Mouse (Mus musculus): ENCODE results near the gene Fndc3b. TPM values are rescaled to one million over a fixed set of nuclear protein-coding genes. Genes with fewer than 3 reads are reported as not detected.

The Fndc3b gene
- polyA plus RNA-seq, 1 experiment from 2014 or later, result 14.0 TPM

GRCm38 (mm10) chr3:27462316-27462902, 248.7 kb downstream of the Fndc3b start:
- no peak for ATAC-seq
- Histone ChIP-seq H3K27me3 (replicated peaks; ENCODE audit: control insufficient read depth, insufficient read depth, low read length) (no peaks in the 10 kb centered on the region), H3K4me3 (ENCODE audit: low read length) (no peak overlapping the region), H3K9me3 (ENCODE audit: control insufficient read depth, low read length) (no peaks in the 10 kb centered on the region), H3K4me1 (ENCODE audit: control insufficient read depth, insufficient read depth, low read length) (no peaks in the 10 kb centered on the region), H3K9ac (ENCODE audit: low read depth, low read length) (no peak overlapping the region), H3K36me3 (ENCODE audit: control insufficient read depth, insufficient read depth, low read length) (peaks cover 13% of the 10 kb centered on the region), H3K27ac (ENCODE audit: low read length) (no peak overlapping the region), H3K4me2 (ENCODE audit: low read depth, low read length) (no peak overlapping the region)
- 86% methylated on average over 9 of the region's 9 CpGs for WGBS

- no peak for ATAC-seq
Measured at GRCm38 (mm10) chr3:27461861-27462260, 249.2 kb downstream of the Fndc3b start.

GRCm38 (mm10) chr3:27461037-27461436, 250.1 kb downstream of the Fndc3b start:
- WGBS, result 54% methylated on average over 1 of the region's 1 CpGs
- H3K9me3 ChIP-seq (ENCODE audit: control insufficient read depth, low read length), result no peaks in the 10 kb centered on the region
- no peak overlapping the region for H3K4me3 ChIP-seq (ENCODE audit: low read length)
- H3K27ac ChIP-seq (ENCODE audit: low read length), result no peak overlapping the region
- ATAC-seq, result peak; percentile 39
- H3K27me3 ChIP-seq (replicated peaks; ENCODE audit: control insufficient read depth, insufficient read depth, low read length), result no peaks in the 10 kb centered on the region
- H3K36me3 ChIP-seq (ENCODE audit: control insufficient read depth, insufficient read depth, low read length), result peaks cover 20% of the 10 kb centered on the region
- H3K9ac ChIP-seq (ENCODE audit: low read depth, low read length), result no peak overlapping the region
- no peaks in the 10 kb centered on the region for H3K4me1 ChIP-seq (ENCODE audit: control insufficient read depth, insufficient read depth, low read length)
- H3K4me2 ChIP-seq (ENCODE audit: low read depth, low read length), result no peak overlapping the region

More at GRCm38 (mm10) chr3:27461861-27462260, 249.2 kb downstream of the Fndc3b start:
- H3K4me2 ChIP-seq (ENCODE audit: low read depth, low read length), result no peak overlapping the region
- H3K9me3 ChIP-seq (ENCODE audit: control insufficient read depth, low read length), result no peaks in the 10 kb centered on the region
- peaks cover 14% of the 10 kb centered on the region for H3K36me3 ChIP-seq (ENCODE audit: control insufficient read depth, insufficient read depth, low read length)
- H3K27ac ChIP-seq (ENCODE audit: low read length), result no peak overlapping the region
- WGBS, result 93% methylated on average over 7 of the region's 7 CpGs
- H3K4me3 ChIP-seq (ENCODE audit: low read length), result no peak overlapping the region
- H3K4me1 ChIP-seq (ENCODE audit: control insufficient read depth, insufficient read depth, low read length), result no peaks in the 10 kb centered on the region
- H3K9ac ChIP-seq (ENCODE audit: low read depth, low read length), result no peak overlapping the region
- H3K27me3 ChIP-seq (replicated peaks; ENCODE audit: control insufficient read depth, insufficient read depth, low read length), result no peaks in the 10 kb centered on the region

GRCm38 (mm10) chr3:27458416-27458815, 252.7 kb downstream of the Fndc3b start:
- Histone ChIP-seq H3K4me3 (ENCODE audit: low read length) (no peak overlapping the region), H3K4me2 (ENCODE audit: low read depth, low read length) (no peak overlapping the region), H3K27me3 (replicated peaks; ENCODE audit: control insufficient read depth, insufficient read depth, low read length) (no peaks in the 10 kb centered on the region), H3K9me3 (ENCODE audit: control insufficient read depth, low read length) (no peaks in the 10 kb centered on the region), H3K27ac (ENCODE audit: low read length) (no peak overlapping the region), H3K9ac (ENCODE audit: low read depth, low read length) (no peak overlapping the region), H3K4me1 (ENCODE audit: control insufficient read depth, insufficient read depth, low read length) (no peaks in the 10 kb centered on the region), H3K36me3 (ENCODE audit: control insufficient read depth, insufficient read depth, low read length) (peaks cover 40% of the 10 kb centered on the region)
- ATAC-seq, result no peak
- 88% methylated on average over 9 of the region's 9 CpGs for WGBS

GRCm38 (mm10) chr3:27456514-27456913, 254.6 kb downstream of the Fndc3b start:
- no peak overlapping the region for H3K9ac ChIP-seq (ENCODE audit: low read depth, low read length)
- H3K4me2 ChIP-seq (ENCODE audit: low read depth, low read length), result no peak overlapping the region
- WGBS, result 88% methylated on average over 13 of the region's 14 CpGs
- H3K27me3 ChIP-seq (replicated peaks; ENCODE audit: control insufficient read depth, insufficient read depth, low read length), result no peaks in the 10 kb centered on the region
- H3K9me3 ChIP-seq (ENCODE audit: control insufficient read depth, low read length), result no peaks in the 10 kb centered on the region
- H3K27ac ChIP-seq (ENCODE audit: low read length), result no peak overlapping the region
- no peaks in the 10 kb centered on the region for H3K4me1 ChIP-seq (ENCODE audit: control insufficient read depth, insufficient read depth, low read length)
- peaks cover 35% of the 10 kb centered on the region for H3K36me3 ChIP-seq (ENCODE audit: control insufficient read depth, insufficient read depth, low read length)
- H3K4me3 ChIP-seq (ENCODE audit: low read length), result no peak overlapping the region
- no peak for ATAC-seq

GRCm38 (mm10) chr3:27454402-27455195, 256.5 kb downstream of the Fndc3b start:
- Histone ChIP-seq H3K9ac (ENCODE audit: low read depth, low read length) (no peak overlapping the region), H3K27me3 (replicated peaks; ENCODE audit: control insufficient read depth, insufficient read depth, low read length) (no peaks in the 10 kb centered on the region), H3K4me3 (ENCODE audit: low read length) (no peak overlapping the region), H3K4me1 (ENCODE audit: control insufficient read depth, insufficient read depth, low read length) (no peaks in the 10 kb centered on the region), H3K27ac (ENCODE audit: low read length) (no peak overlapping the region), H3K4me2 (ENCODE audit: low read depth, low read length) (no peak overlapping the region), H3K9me3 (ENCODE audit: control insufficient read depth, low read length) (no peaks in the 10 kb centered on the region), H3K36me3 (ENCODE audit: control insufficient read depth, insufficient read depth, low read length) (peaks cover 35% of the 10 kb centered on the region)
- ATAC-seq, result no peak
- 85% methylated on average over 8 of the region's 8 CpGs for WGBS

GRCm38 (mm10) chr3:27453453-27454098, 257.5 kb downstream of the Fndc3b start:
- ATAC-seq, result no peak
- no peak overlapping the region for H3K4me2 ChIP-seq (ENCODE audit: low read depth, low read length)
- no peak overlapping the region for H3K27ac ChIP-seq (ENCODE audit: low read length)
- no peak overlapping the region for H3K9ac ChIP-seq (ENCODE audit: low read depth, low read length)
- no peaks in the 10 kb centered on the region for H3K27me3 ChIP-seq (replicated peaks; ENCODE audit: control insufficient read depth, insufficient read depth, low read length)
- no peak overlapping the region for H3K4me3 ChIP-seq (ENCODE audit: low read length)
- peaks cover 32% of the 10 kb centered on the region for H3K36me3 ChIP-seq (ENCODE audit: control insufficient read depth, insufficient read depth, low read length)
- WGBS, result 88% methylated on average over 13 of the region's 13 CpGs
- H3K4me1 ChIP-seq (ENCODE audit: control insufficient read depth, insufficient read depth, low read length), result no peaks in the 10 kb centered on the region
- H3K9me3 ChIP-seq (ENCODE audit: control insufficient read depth, low read length), result no peaks in the 10 kb centered on the region

- H3K27me3 ChIP-seq (replicated peaks; ENCODE audit: control insufficient read depth, insufficient read depth, low read length), result no peaks in the 10 kb centered on the region
- ATAC-seq, result no peak
- H3K4me3 ChIP-seq (ENCODE audit: low read length), result no peak overlapping the region
- H3K4me2 ChIP-seq (ENCODE audit: low read depth, low read length), result no peak overlapping the region
- H3K36me3 ChIP-seq (ENCODE audit: control insufficient read depth, insufficient read depth, low read length), result peaks cover 16% of the 10 kb centered on the region
- no peak overlapping the region for H3K27ac ChIP-seq (ENCODE audit: low read length)
- no peaks in the 10 kb centered on the region for H3K9me3 ChIP-seq (ENCODE audit: control insufficient read depth, low read length)
- H3K9ac ChIP-seq (ENCODE audit: low read depth, low read length), result no peak overlapping the region
- 86% methylated on average over 4 of the region's 4 CpGs for WGBS
- H3K4me1 ChIP-seq (ENCODE audit: control insufficient read depth, insufficient read depth, low read length), result no peaks in the 10 kb centered on the region
Measured at GRCm38 (mm10) chr3:27449447-27449846, 261.7 kb downstream of the Fndc3b start.

GRCm38 (mm10) chr3:27448367-27448766, 262.7 kb downstream of the Fndc3b start:
- ATAC-seq, result no peak
- no peaks in the 10 kb centered on the region for H3K9me3 ChIP-seq (ENCODE audit: control insufficient read depth, low read length)
- no peak overlapping the region for H3K27ac ChIP-seq (ENCODE audit: low read length)
- no peaks in the 10 kb centered on the region for H3K4me1 ChIP-seq (ENCODE audit: control insufficient read depth, insufficient read depth, low read length)
- peaks cover 9% of the 10 kb centered on the region for H3K36me3 ChIP-seq (ENCODE audit: control insufficient read depth, insufficient read depth, low read length)
- H3K4me2 ChIP-seq (ENCODE audit: low read depth, low read length), result no peak overlapping the region
- WGBS, result 88% methylated on average over 8 of the region's 9 CpGs
- no peak overlapping the region for H3K4me3 ChIP-seq (ENCODE audit: low read length)
- no peaks in the 10 kb centered on the region for H3K27me3 ChIP-seq (replicated peaks; ENCODE audit: control insufficient read depth, insufficient read depth, low read length)
- no peak overlapping the region for H3K9ac ChIP-seq (ENCODE audit: low read depth, low read length)

Measured in intestine, embryonic 16.5 days (tissue).